Mouse (Mus musculus): ENCODE measurements at regions not wholly inside any gene's neighbourhood (a gene's known extent, or its start where the extent isn't known, plus 50 kb on each side); places are given as distances from the start of the nearest gene placed in this dataset.

DNA sequence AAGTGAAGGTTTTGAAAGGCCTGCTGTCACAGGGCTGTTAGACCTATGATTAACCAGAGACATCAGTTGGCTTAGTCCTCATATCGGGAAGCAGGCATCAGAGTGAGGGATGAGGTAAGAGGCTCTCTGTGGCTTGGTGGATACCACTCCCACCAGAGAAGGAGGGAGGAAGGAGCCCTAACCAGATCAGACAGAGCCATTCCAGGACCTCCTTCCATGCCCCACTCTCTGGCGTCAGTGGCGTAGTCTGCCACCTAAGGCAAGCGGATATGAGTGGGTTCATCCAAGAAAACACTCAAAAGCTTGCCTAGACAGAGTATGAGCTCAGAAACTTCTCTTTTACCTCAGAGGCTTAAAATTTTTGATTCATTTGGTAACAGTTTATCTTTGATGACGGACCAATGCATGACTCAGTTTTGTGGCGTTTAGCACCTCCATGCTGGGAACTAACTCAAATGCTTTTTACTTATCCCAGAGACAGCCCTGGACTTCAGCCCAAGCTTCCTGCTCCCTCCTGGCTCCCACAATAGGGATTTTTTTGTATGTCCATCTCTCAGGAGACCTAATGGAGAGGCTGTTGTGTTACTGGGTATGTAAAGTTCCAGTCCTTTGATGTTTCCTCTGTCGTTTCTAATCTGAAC is 367.5 kb upstream of the Rasgrp1 start:
- no peak for DNase-seq (ENCODE audit: low read depth, low spot score)

DNA sequence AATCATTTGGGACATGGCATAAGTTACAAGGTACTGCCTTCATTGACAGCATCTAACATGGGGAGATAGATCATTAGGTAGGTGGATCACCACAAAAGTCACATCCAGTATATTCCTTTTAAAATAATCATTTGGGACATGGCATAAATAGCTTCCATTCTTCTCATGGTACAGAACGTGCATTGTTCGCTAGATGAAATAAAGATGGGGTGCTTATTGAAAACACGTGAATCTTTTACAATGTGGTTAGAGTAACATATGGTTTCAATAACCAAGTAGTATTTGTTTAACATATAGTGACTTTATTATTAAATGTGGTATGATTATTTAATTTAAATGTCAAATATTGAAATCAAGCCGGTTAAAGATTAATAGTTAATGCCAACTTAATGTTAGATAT is 381.3 kb upstream of the Rasgrp1 start:
- no peak for DNase-seq (ENCODE audit: low read depth, low spot score)

DNA sequence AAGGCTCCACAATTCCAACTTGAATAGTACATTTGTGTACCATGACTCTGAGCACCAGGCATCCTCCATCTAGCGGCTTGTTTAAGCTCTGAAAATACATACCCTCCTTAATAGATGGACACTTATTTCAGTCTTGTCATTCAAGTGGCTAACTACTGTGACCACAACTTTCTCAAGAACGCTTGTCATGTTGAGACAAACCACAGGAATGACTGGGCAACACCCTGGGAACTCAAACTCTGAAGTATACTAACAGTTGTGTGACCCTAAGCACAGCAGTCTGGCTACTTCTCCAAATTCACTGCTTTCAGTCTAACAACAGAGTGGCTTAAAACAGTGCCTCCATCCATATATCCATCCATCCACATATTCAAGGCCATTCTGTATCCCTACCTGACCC is 380.4 kb upstream of the Thbs1 start:
- no peak for DNase-seq (ENCODE audit: low read depth, low spot score)

DNA sequence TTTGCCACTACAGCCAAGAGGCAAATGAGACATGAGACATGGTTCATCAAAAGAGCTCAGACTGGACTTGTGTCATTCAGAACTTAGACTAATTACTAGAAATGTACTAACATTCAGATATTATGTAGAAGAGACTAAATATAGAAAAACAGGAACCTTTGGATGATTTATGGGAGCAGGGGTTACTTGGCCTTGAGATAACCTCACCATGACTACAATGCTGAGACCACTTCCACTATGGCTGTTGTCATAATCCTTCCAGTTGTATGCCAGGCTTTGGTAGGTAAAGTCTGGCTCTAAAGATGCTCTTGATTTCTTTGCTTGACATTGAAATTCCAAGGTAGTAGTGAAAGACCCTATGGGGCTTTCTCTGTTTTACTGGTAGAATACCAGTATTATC is 369.3 kb upstream of the Thbs1 start:
- no peak for DNase-seq (ENCODE audit: low read depth, low spot score)

DNA sequence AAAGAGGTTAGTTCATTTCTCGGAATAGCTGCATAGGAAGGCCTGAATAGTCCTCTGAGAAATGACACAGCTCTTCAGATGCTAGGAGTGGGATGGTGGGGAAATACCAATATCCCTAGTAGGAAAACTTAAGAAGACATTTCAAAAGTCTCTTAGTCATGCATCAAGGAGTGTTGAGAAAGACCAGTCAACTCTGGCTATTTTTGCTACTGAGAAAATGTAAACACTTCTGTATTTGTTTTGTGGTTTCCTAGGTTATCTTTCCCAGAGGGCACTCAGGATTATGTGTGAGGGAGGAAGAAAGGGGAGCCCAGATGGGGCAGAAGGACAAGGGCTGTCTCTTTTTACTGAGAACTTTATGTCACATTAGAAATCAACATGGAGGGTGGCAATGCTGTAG is 367.8 kb upstream of the Thbs1 start:
- no peak for DNase-seq (ENCODE audit: low read depth, low spot score)

DNA sequence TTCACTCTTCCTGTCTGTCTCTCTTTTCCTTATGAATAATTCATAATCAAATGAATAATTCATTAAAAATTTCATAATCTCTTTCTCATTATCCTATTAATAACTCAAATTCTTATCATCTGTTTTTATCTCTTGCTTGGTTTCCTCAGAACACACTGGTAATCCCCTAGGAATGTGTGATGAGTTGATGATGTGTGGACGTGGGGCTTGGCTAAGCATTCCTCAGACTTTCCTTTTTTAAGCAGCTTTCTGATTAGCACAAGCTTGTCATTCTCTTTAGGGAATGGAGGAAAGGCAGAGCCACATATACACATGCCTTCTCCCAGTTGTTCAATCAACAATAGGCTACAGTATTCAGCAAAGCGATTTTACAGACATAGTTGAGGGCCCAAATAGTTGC is 365.9 kb upstream of the Thbs1 start:
- no peak for DNase-seq (ENCODE audit: low read depth, low spot score)

DNA sequence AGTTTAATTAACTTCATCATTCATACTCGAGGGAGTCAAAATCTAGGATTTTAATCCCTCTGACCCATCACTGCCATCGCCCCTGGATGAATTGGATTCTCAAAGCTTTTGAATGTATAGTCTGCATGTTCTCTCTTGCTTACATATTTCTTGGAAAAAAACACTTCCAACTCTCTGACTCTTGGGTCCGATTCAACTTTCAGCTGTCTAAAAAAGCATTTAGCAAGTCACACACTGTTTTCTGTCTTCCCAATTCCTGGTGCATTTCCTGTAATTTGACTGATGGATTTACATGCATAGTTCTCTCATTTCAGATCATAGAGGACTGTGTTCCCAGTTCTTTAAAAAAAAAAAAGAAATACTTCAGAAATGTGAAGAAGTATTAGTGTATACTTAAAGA is 364.5 kb upstream of the Thbs1 start:
- no peak for DNase-seq (ENCODE audit: low read depth, low spot score)

DNA sequence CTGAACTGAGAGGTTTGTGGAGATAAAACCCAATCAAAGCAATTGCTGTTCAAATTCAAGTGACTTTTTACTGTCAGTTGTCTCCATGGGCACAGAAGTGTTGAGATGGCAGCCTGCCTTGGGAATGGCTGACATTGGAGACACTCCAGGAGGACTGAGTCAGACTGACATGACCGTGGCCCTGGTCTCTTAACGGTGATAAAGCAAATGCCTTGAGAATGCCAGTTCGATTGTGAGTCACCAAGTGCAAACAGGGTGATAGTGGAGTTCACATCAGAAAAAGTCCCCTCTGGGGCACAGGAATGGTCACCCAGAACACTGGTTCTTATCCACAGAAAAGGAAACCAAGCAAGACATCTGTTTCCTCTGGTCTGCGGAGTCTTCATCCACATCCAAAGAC is 362.8 kb upstream of the Thbs1 start:
- DNase-seq (ENCODE audit: low read depth, low spot score) = no peak

DNA sequence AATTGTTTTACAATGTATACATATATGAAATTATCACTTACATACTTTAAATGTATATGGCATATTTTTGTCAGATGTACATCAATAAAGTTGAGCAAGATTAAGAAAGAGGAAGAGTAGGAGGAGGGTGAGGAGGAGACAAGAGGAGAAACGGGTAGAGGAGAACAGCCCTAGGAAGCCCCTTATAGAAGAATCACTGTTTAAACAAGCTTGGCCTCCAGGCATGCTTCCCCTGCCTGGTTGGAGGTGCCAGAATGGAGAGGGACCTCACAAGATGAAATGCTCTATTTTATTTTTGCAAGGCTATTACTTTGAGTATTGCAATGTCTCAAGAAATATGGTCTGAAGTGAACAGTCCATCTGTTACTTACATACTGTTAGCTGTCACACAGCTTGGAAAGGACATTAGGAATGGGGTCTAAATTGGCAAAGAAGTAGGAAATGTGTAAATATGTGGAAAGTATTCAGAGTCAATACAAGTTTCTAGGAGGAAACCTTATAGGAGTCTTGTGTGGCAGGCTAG is 352.1 kb upstream of the Thbs1 start:
- DNase-seq (ENCODE audit: low read depth, low spot score) = no peak

DNA sequence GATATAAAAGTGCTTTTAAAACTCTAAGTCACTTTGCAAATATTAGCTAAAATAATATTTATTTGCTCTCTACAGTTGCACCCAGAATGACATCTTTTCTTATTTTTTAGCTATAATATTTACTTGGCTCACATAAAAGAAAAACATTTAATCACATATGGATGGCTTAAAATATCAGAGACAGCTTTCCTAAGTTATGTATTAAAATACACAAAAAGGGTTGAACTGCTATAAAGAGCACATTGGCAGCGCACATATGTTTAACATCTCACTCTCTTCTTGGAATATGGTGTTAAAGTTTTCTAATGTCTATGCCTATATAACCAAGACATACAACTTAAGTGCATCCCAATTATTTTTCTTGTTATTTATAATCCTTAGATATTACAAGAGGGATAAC is 348.0 kb upstream of the Thbs1 start:
- no peak for DNase-seq (ENCODE audit: low read depth, low spot score)

DNA sequence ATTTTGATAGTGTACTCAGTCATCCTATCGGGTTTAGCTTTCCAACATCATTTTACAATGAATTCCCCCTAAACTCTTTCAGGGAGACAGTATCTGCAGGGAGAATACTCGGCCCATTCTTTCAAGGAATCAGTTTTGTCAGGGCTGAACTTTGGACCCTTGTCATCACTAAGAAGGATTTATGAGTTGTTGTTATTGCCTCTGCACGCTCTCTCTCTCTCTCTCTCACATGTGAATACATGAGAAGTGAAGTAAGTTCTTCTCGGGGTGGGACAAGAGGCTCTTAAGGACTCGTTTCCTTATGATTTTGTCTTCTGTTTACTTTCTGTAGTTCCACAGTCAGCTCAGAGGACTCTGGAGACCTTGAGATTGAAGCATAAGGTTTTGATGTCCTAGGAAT is 346.1 kb upstream of the Thbs1 start:
- no peak for DNase-seq (ENCODE audit: low read depth, low spot score)

DNA sequence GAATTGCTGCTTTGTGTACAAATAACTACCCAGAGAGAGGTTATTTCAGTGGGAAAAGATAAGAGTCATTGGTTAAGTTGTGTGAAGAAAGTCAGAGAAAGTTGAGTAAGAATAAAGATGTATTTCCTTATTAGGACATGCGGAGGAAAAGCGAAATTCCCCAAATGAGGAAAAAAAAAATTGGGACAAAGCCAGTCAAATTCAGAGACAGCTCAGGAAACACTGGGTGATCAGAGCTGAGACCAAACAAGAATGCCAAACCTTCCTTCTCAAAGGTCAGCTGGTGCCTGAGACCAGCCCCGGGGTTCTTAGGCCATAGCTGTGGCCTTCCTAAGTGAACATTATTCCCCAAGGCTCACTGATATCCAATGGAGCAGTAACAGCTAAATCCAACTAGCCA is 345.2 kb upstream of the Thbs1 start:
- no peak for DNase-seq (ENCODE audit: low read depth, low spot score)

DNA sequence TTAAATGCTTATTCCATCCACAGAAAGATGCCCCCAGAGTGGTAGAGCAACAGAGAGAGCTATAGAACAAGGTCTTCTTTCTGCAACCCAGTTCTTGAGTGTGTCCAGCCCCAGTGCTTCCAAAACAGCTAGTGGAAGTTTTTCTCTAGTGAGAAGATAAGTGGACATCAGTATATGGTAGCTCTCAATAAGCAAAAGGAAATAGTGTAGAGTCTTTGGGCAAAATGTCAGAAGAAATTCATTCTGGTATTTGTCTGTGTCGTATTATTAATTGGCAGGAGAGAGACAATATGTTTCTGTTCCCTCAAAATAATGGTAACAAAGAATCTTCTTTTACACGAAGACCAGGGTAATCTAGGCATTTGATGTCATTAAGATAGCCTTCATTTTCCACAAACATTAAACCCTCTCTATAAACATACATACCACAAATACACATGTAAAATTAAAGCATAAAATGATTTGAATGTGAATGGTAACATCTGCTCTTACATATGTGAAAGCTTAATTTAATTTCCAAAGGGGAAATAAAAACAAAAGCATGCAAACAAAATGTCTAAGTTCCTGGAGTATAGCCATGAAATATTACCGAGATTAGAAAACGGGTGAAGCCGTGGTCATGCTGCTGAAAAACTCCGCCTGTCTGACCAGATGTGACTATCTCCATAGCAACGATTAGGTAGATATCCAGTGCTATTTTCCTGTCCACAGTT is 342.1 kb upstream of the Thbs1 start:
- no peak for DNase-seq (ENCODE audit: low read depth, low spot score)

DNA sequence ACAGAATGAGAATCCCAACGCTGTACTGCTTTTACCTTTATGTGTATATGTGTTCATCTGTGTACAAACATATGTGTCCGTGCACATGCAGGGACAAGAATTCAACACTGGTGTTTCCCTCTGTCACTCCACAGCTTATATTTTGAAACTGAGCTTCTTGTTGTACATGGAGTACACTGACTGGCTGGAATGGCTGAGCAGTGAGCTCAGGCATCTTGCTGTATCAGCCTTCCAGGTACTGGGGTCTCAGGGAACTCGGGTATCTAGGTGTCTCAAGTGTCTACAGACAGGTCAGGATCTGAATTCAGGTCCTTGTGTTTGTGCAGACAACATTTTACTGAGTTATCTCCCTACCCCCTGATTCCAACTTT is 341.6 kb upstream of the Thbs1 start:
- no peak for DNase-seq (ENCODE audit: low read depth, low spot score)

DNA sequence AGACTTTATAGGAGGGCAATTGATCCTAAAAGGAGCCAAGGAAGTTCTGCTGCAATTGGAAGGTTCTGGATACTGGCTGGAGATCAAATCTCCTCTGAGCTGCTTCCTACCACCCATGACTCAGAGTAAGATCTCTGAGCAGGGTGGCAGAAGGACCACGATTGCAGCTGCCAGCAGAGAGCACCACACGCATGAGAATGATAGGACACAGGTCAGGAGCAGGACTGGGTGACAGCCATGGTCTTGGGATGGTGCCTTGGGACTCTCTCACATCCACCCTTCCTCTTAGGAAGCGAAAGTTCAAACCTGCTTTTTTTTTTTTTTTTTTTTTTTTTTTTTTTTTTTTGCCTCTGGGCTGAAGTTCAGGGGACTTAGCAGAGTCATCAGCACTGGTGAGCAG is 331.4 kb upstream of the Thbs1 start:
- no peak for DNase-seq (ENCODE audit: low read depth, low spot score)

DNA sequence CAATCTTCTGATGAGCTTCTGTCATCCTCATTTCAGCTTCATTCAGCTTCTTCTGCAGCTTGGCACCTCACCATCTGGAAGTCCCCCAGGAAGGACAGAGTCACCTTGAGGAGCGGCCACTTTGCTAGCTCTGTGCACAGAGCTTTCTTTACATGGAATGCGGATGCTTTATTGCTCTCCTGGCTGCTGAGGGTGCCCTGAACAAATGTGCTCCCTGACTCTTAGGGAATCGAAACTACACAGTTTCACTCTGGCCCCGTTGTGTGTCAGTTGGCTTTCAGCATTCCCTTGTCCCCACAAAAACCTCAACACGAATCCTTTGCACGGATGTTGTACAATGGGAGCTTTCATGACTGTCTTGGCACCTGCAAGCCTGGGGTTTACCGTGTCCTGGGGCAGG is 330.9 kb upstream of the Thbs1 start:
- DNase-seq (ENCODE audit: low read depth, low spot score) = no peak

DNA sequence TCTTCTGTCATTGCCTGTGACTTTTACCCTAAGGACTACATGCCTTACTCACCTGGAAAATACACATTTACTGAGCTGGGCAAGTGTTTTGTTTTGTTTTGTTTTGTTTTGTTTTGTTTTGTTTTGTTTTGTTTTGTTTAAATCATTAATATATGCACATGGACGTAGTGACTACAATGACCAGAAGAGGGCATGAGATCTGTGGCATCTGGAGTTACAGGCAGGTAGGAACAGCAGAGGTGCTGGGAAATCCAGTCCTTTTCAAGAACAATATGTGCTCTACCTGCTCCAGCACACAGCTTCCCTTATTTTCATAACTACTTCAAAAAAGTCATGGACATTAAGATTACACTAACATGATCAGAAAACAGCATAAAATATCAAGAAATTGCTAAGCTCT is 324.4 kb upstream of the Thbs1 start:
- DNase-seq (ENCODE audit: low read depth, low spot score) = no peak

DNA sequence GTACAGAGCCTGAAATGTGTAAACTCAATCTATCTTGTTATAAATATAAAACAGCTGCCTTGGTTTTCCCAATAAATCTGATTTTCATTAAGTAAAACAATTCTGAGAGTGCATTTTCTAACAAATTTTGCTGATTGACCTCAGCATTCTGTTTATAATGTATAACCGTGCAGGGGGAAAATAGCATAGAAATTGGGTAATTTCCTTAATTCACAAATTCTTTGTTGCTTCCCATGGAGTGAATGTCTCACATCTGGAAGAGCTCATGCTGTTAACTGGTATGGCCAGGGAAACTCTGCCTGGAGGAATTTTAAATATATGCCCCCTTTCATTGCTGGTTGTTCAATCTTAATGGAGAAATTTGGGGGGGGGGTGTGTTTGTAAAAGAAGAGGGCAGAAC is 317.4 kb upstream of the Thbs1 start:
- DNase-seq (ENCODE audit: low read depth, low spot score) = no peak

DNA sequence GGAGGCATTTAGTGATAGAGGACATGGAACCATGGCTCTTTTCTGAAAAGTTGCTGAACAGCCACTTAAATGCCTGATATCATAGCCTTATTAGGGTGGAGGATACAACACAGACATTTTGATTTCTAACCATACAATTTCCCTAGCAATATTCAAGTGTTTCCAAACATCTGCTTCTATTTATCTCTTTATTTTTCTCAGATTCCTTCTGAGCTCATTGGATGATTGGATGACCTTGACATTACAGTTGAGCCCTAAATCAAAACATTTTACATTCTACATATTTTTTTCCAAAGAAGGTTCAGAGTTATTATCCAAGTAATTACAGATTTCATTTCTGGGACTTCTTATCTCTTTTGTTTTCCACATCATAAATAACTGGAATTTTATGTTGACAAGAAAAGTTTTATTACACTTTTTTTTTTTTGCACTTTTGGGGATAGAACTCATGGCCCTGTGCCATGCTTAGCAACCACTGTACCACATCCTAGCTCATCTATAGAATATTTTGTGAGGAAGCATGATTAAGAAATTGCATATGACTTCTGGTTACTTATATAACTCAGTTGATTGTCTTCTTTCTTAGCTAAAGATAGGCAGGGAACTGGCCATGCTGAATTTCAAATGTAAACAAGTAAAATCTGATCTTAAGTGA is 309.6 kb upstream of the Thbs1 start:
- DNase-seq (ENCODE audit: low read depth, low spot score) = no peak

DNA sequence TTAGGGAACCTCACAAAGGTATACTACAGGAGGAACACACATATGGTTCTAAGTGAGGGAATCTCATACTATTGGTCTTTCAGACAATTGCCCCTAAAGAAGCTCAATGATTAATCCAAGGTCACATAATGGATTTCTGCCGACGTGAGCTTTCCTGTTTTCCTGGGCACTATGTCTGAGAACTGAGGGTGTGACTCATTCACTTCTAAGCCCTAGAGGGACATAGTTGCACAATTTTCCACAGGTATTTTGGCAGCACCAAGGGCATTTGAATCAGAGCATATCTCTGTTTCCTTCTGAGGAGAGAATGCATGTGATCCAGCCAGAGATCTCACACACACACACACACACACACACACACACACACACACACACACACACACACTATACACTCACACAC is 309.0 kb upstream of the Thbs1 start:
- DNase-seq (ENCODE audit: low read depth, low spot score) = no peak

DNA sequence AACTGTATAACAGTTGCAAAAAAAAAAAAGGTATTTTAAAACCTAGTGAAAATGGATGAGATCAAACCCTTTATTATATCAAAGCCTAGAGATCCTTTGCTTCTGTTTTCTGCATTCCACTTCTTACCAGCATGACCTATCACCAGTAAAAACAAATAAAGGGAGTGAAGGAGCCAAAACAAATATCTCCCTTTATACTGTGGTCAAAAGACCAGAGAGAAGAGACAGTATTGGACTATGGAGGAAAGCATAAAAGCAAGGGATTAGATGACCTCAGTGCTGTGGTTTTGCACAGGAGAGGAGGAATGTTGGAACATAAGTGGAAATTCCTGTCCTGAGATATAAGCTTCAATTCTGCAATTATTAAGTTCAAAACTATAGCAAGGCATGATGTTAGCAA is 307.0 kb upstream of the Thbs1 start:
- no peak for DNase-seq (ENCODE audit: low read depth, low spot score)

DNA sequence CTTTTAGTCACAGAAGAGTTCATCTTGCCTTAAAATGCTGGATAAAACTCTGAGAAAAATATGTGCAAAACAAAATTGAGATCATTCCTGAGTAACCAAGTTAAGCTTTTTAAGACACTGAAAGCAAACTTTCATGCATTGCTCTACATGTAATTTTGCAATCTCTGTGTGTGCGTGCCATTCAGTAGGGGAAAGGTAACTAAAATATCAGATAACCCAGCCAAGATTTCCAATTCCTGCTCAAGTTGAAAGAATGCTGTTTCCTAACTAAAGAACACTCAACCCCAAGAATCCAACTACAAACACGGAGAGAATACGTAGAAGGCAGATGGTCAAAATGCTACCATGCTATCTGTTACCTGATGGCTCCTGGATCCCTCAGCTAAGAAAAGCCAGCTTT is 304.6 kb upstream of the Thbs1 start:
- DNase-seq (ENCODE audit: low read depth, low spot score) = no peak

DNA sequence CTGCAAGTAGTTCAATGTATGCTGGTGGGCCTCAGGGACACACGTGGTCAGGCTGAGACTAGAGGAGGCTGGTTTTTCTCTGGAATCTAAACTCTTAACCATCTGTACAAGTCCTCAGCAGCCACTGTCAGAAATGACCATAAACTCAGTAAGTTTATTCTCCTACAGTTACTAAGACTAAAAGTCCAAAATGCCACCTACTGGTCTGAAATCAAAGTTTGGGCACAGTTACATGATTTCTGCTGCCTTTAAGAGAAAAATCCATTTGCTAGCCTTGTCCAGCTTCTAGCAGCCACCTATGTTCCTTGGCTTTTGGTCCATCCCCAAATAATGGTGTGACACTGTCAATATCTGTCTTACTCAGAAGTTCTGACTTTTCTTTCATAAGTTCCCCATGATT is 300.2 kb upstream of the Thbs1 start:
- DNase-seq (ENCODE audit: low read depth, low spot score) = no peak
